Mouse (Mus musculus) kidney, adult 9 months (tissue): Measurements from ENCODE around the gene Sowahb.

Experiments used
- DNase-seq: peaks from one replicate; pipeline ENCODE4 v3.0.0; 2022

Sowahb gene

DNA sequence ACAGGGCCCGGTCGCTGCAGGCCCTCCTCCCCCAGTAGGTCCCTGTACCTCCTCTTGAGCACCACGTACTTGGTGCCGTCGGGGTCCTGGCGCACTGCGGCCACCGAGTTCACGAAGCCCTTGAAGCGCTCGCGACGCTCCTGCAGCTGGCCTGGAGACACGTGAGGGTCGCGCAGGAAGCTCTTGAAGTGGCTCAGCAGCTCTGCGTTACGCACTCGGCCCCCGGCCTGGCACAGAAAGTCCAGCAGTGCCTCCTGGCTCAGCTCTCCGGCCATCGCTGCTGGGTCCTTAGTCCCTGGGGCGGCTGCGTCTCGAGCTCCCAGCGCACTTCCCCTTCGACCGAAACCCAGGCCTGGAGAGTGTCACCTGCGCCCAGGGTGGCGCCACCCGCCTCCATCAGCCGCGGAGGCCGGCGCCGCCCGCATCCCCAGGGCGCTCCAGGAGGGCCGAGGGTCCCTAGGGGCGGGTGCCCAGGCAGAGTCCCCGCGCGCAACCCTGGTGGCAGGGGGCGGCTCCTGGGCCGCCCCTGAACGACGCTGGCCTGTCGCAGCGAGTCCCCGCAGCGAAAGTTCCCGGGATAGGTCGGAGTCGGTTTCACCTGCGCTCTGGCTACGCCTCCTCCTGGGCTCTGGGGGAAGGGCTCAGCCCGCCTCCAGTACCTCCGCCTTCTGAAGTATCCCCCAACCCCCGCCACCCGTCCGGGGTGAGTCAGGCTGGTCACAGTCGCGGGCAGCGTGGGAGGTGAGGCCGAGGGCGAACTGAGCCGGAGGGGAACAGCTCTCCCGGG, at the start of gene Sowahb:
TSS of gene Sowahb (minus strand) at position 439 of the 787 bp plus-strand sequence.
- peak; percentile 91 for DNase-seq

GRCm38 (mm10) chr5:93093638-93094527, 49.1 kb upstream of the Sowahb start:
- DNase-seq = peak; percentile 41

GRCm38 (mm10) chr5:93092857-93093622, 48.2 kb upstream of the Sowahb start, which contains the start of gene Sept11:
Gene Sept11, plus strand, starts transcription at chr5:93093437.
- DNase-seq = peak; percentile 94

GRCm38 (mm10) chr5:93092147-93092781, 47.4 kb upstream of the Sowahb start:
- peak; percentile 48 for DNase-seq

DNA sequence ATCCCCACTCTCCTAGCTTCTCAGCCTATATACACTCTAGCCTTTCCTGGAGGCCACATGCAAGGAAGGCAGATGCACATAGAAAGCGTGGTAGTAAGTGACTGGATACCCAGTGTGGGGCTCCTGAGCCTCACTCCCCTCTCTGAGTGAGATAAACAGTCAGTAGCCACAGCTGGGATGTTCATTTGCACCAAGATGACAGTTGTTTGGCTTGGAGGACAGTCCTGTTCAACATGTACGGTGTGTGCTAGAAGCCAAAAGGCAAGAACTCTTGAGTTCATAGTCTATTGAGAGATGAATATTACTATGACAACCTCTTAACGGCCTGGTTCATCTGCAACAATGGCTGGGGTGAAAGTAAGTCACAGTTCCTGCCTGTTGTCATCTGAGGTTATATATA, 46.4 kb upstream of the Sowahb start:
- no peak for DNase-seq

DNA sequence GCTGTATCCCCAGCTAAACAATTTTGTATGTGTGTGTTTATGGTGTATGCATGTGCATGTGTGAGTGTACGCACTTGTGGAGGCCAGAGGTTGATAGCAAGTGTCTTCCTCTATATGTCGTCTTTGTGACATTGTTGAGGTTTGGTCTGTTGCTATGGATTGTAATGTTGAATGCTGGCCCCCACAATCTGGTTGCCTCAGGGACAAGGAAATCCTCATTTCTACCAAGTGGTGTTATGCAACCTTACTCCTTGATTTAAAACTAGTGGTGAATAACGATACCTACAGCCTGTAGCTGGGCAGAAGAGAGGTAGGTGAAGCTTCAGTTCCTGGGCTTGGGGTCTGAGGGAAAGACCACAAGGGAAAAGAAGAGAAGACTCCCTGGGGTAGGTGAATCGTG, 41.1 kb upstream of the Sowahb start:
- no peak for DNase-seq

DNA sequence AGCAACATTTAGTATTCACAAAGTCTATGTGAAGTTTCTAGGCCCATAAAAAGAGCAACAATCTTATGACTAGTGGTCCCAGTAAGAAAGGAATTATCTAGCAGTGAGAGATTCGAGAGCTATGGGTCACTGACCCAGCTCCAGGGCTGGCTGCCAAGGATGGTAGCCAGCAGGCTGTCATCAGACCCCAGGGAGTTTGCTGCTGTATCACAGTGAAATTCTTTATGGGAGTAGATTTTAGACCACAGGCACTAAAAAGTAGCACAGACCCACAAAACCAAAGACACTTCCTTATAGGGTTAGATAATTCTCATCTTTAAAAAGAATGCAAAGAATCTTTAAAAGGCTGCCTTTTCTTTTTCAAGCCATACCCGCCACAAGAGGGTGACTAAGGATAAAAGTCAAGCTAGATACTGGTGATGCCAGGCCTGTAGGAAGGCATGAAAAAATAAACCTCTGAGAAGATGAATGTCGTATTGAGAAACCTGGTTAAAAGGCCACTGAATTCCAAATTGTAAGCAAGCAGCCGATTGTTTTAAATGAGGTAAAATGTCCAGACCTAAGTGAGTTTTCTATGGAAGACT, 40.3 kb upstream of the Sowahb start:
- DNase-seq = peak; percentile 42

GRCm38 (mm10) chr5:93079596-93079995, 34.8 kb upstream of the Sowahb start:
- no peak for DNase-seq

- no peak for DNase-seq
Measured at GRCm38 (mm10) chr5:93077661-93078323, 33.0 kb upstream of the Sowahb start.

DNA sequence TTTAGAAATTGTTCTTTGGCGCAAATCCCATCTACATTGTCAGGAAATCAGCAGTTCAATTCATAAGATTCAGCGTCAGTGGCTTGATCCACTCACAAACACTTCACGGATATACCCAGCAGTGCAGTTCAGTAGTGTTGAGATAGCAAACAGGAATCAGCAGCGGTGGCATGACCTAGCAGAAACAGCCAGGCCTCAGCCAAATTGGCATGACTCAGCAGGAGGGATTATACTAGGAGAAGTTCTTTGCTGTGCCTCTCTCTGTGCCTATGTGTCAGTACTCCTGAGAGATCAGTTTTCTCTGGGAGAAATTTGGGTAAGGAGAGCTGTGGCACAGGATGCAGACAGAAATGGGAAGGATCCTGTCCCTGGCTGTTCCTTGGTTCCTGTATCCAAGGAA, 16.0 kb upstream of the Sowahb start:
- DNase-seq = no peak

GRCm38 (mm10) chr5:93053606-93054397, 9.0 kb upstream of the Sowahb start:
- no peak for DNase-seq

DNA sequence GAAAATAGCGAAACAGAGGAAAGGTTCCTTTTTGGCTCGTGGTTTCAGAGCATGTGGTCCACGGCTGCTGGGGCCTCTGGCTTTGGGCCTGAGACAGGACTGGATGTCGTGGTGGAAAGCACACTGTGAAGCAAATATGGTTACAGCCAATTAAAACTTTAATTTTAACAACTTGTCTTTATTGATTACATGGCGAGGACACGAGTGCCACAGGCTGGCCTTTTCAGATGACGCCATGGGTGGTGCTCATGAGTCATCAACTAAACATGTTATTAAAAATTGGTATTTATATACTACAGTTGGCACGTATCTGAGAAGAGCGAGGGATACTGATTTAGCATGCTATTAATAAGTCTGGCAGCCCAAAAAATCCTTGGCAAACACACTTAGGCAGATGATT, 7.1 kb upstream of the Sowahb start:
- no peak for DNase-seq

GRCm38 (mm10) chr5:93051041-93051440, 6.2 kb upstream of the Sowahb start:
- no peak for DNase-seq

- DNase-seq = no peak
Measured at GRCm38 (mm10) chr5:93049971-93050370, 5.1 kb upstream of the Sowahb start.

- no peak for DNase-seq
Measured at GRCm38 (mm10) chr5:93048481-93049240, 3.8 kb upstream of the Sowahb start.

- DNase-seq = no peak
Measured at GRCm38 (mm10) chr5:93046306-93046845, 1.6 kb upstream of the Sowahb start.

- DNase-seq = no peak
Measured at GRCm38 (mm10) chr5:93045371-93045714, 521 bp upstream of the Sowahb start.

- DNase-seq = peak; percentile 43
Measured at GRCm38 (mm10) chr5:93043688-93044583, 886 bp downstream of the Sowahb start.
